ENCODE assay signal across 11 mouse cellular contexts in the genomic region with DNA sequence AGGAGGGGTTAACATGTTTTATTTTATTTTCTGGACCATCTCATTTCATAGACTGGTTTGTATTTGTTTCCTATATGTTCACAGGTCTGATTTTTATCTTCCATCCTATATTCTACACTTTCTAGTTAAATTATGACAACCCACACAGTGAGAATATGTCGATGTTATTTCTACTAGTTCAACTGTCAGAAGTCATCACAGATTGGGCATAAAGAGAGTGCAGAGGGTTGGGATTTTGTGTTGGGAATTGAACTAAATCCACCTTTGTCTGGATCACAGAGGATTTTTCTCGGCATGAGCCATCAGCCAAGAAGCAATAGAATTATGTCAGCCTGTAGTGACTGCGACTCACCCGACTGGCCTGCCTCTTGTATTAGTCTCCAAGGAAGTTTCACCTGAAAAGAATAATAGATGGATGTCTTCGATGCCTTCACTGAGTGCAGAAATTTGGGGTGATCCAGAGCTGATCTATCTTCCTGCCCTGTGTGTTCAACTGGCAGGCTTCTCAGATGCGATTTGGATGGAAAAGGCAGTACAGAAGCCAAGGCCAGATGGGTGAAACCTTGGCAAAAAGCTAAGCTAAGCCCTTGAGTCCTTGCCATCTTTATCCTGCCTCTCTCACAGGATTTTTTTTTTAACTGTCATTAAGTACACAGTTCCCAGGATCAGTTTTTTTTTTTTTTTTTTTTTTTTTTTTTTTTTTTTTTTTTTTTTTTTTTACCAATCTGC. TPM values are rescaled to one million over a fixed set of nuclear protein-coding genes. Genes with fewer than 3 reads are reported as not detected.
DNase-seq lines count a peak whose midpoint lies in the region.
"Had no signal": no experiment of that assay in that cellular context is flagged by ENCODE, and none has a peak within 500 bp of the region (broad histone marks: within the 10 kb centered on the region; RNA-seq: fewer than 3 reads in every experiment).

No protein-coding gene starts in this region.

- DNase-seq in layer of hippocampus, adult 9-11 months = peak; percentile 16
- DNase-seq in layer of hippocampus, postnatal 25 days (ENCODE audit: extremely low spot score in 1 of 2, low spot score in 1 of 2) = no peak
- peak; percentile 30 for DNase-seq in Muller cell, postnatal 12 days (ENCODE audit: inconsistent ontology term)
- peak; percentile 40 to 61 for DNase-seq in adrenal gland, postnatal 36 days
- DNase-seq in cerebellum, postnatal 14 days = peak; percentile 78 to 88
- no peak for DNase-seq in kidney, postnatal 36 days
- no peak for DNase-seq in thymus, postnatal 4 days
- no peak for DNase-seq in gastrocnemius, postnatal 10 days
- DNase-seq: gastrocnemius, postnatal 25 days; kidney, adult 2 months; right cerebral cortex, postnatal 25 days had no signal

RNA-seq across cellular contexts. Expression of a gene that starts 46.1 kb away (rescaled TPM):
- total RNA-seq in layer of hippocampus, postnatal 25 days (2021) = under 1 TPM; 0.40 to 0.69 TPM
- total RNA-seq in adrenal gland, postnatal 36 days (2021) = not detected
- under 1 TPM in 1 of 2 experiments, not detected in 1; 0.23 TPM for total RNA-seq in gastrocnemius, postnatal 10 days (2021)
- total RNA-seq: gastrocnemius, postnatal 25 days had no signal

Comparison
In these comparisons a context has a peak if more than half of its experiments do, and no peak if none do; other contexts are left out.
1. DNase-seq: peak in layer of hippocampus, adult 9-11 months (single experiment), Muller cell, postnatal 12 days (single experiment), adrenal gland, postnatal 36 days (2 of 2) and cerebellum, postnatal 14 days (2 of 2); none in layer of hippocampus, postnatal 25 days (0 of 2), kidney, postnatal 36 days (0 of 2), thymus, postnatal 4 days (single experiment) and gastrocnemius, postnatal 10 days (single experiment).